ENCODE assay signal across 8 mouse cellular contexts in genomic region chr6:115251531-115251985, GRCm38 (mm10). TPM values are rescaled to one million over a fixed set of nuclear protein-coding genes. Genes with fewer than 3 reads are reported as not detected.
ATAC-seq lines count a peak whose summit lies in the region.
"Had no signal": no experiment of that assay in that cellular context is flagged by ENCODE, and none has a peak within 500 bp of the region (broad histone marks: within the 10 kb centered on the region; RNA-seq: fewer than 3 reads in every experiment).

No protein-coding gene starts in this region.

- H3K27ac ChIP-seq in embryonic facial prominence, embryonic 15.5 days (replicated peaks) = no peak overlapping the region
- no peak overlapping the region for H3K27ac ChIP-seq in heart, embryonic 12.5 days (ENCODE audit: poor library complexity, severe bottlenecking)
- H3K27ac ChIP-seq in limb, embryonic 12.5 days = 0 out of 2 replicates have a peak overlapping the region, but pooled peaks have one; percentile 7
- peak overlapping the region; percentile 81 for H3K27ac ChIP-seq in neural tube, embryonic 15.5 days (replicated peaks)

- peak overlapping the region; percentile 62 for H3K4me3 ChIP-seq in megakaryocyte, embryonic 14.5 days (replicated peaks)
- H3K4me3 ChIP-seq in embryonic facial prominence, embryonic 15.5 days (replicated peaks) = no peak overlapping the region; the same call in 1 of the 2 replicates
- H3K4me3 ChIP-seq in heart, embryonic 12.5 days = peak overlapping the region; percentile 21; the same call in 1 of the 2 replicates
- peak overlapping the region; percentile 29 for H3K4me3 ChIP-seq in limb, embryonic 12.5 days (replicated peaks)
- H3K4me3 ChIP-seq in neural tube, embryonic 15.5 days (replicated peaks) = peak overlapping the region; percentile 24

- 7% methylated on average over 13 of the region's 13 CpGs for WGBS in embryonic facial prominence, embryonic 15.5 days
- WGBS in heart, embryonic 12.5 days = 2% methylated on average over 13 of the region's 13 CpGs
- 2% methylated on average over 13 of the region's 13 CpGs for WGBS in limb, embryonic 12.5 days
- WGBS in neural tube, embryonic 15.5 days = 2% methylated on average over 13 of the region's 13 CpGs

- H3K36me3 ChIP-seq in megakaryocyte, embryonic 14.5 days (replicated peaks; ENCODE audit: low read length) = no peaks in the 10 kb centered on the region
- no peaks in the 10 kb centered on the region for H3K36me3 ChIP-seq in embryonic facial prominence, embryonic 15.5 days
- no peaks in the 10 kb centered on the region for H3K36me3 ChIP-seq in heart, embryonic 12.5 days
- H3K36me3 ChIP-seq in limb, embryonic 12.5 days = no peaks in the 10 kb centered on the region
- peaks cover 18% of the 10 kb centered on the region; the same call in 1 of the 2 replicates for H3K36me3 ChIP-seq in neural tube, embryonic 15.5 days

- peak overlapping the region; percentile 42 for H3K4me2 ChIP-seq in embryonic facial prominence, embryonic 15.5 days (replicated peaks)
- peak overlapping the region; percentile 56 for H3K4me2 ChIP-seq in heart, embryonic 12.5 days
- peak overlapping the region; percentile 62 for H3K4me2 ChIP-seq in limb, embryonic 12.5 days
- H3K4me2 ChIP-seq in neural tube, embryonic 15.5 days = peak overlapping the region; percentile 45

- no peak for ATAC-seq in megakaryocyte, adult 5-6 weeks (ENCODE audit: poor library complexity, severe bottlenecking)
- no peak for ATAC-seq in embryonic facial prominence, embryonic 15.5 days (ENCODE audit: insufficient number of reproducible peaks, low FRiP score, low TSS enrichment, low read depth)
- ATAC-seq in heart, embryonic 12.5 days (ENCODE audit: insufficient number of reproducible peaks, low FRiP score) = peak; percentile 64
- ATAC-seq in limb, embryonic 12.5 days (ENCODE audit: insufficient number of reproducible peaks, insufficient read depth, low FRiP score, low TSS enrichment, low read depth) = peak; percentile 47; the same call in 1 of the 2 replicates
- peak; percentile 81 for ATAC-seq in neural tube, embryonic 15.5 days (ENCODE audit: low FRiP score)
- no peak for ATAC-seq in activated CD4-positive, CD25-positive, alpha-beta regulatory T cell, adult 4 months

- no peak overlapping the region for H3K9ac ChIP-seq in embryonic facial prominence, embryonic 15.5 days
- H3K9ac ChIP-seq in heart, embryonic 12.5 days = no peak overlapping the region
- 0 out of 2 replicates have a peak overlapping the region, but pooled peaks have one; percentile 31 for H3K9ac ChIP-seq in limb, embryonic 12.5 days (replicated peaks)
- H3K9ac ChIP-seq in neural tube, embryonic 15.5 days (replicated peaks) = no peak overlapping the region

- H3K9me3 ChIP-seq in megakaryocyte, embryonic 14.5 days = no peaks in the 10 kb centered on the region
- no peaks in the 10 kb centered on the region for H3K9me3 ChIP-seq in embryonic facial prominence, embryonic 15.5 days (replicated peaks)
- H3K9me3 ChIP-seq in heart, embryonic 12.5 days (replicated peaks) = no peaks in the 10 kb centered on the region
- H3K9me3 ChIP-seq in limb, embryonic 12.5 days = no peaks in the 10 kb centered on the region
- H3K9me3 ChIP-seq in neural tube, embryonic 15.5 days (replicated peaks) = no peaks in the 10 kb centered on the region

- H3K4me1 ChIP-seq in megakaryocyte, embryonic 14.5 days = peaks cover 11% of the 10 kb centered on the region
- peaks cover 5% of the 10 kb centered on the region for H3K4me1 ChIP-seq in embryonic facial prominence, embryonic 15.5 days
- peaks cover 5% of the 10 kb centered on the region for H3K4me1 ChIP-seq in heart, embryonic 12.5 days (replicated peaks)
- H3K4me1 ChIP-seq in limb, embryonic 12.5 days (replicated peaks) = peaks cover 17% of the 10 kb centered on the region
- H3K4me1 ChIP-seq in neural tube, embryonic 15.5 days = peaks cover 6% of the 10 kb centered on the region

- peaks cover 54% of the 10 kb centered on the region for H3K27me3 ChIP-seq in megakaryocyte, embryonic 14.5 days (replicated peaks)
- no peaks in the 10 kb centered on the region for H3K27me3 ChIP-seq in embryonic facial prominence, embryonic 15.5 days
- peaks cover 90% of the 10 kb centered on the region for H3K27me3 ChIP-seq in heart, embryonic 12.5 days (replicated peaks)
- H3K27me3 ChIP-seq in limb, embryonic 12.5 days = no peaks in the 10 kb centered on the region
- no peaks in the 10 kb centered on the region for H3K27me3 ChIP-seq in neural tube, embryonic 15.5 days (replicated peaks)

RNA-seq across cellular contexts. Expression of gene Timp4, which starts 0.4 kb away (rescaled TPM):
- polyA plus RNA-seq in megakaryocyte, embryonic 14.5 days (2012; ENCODE audit: insufficient read depth, low replicate concordance) = not detected in 2 replicates
- total RNA-seq in megakaryocyte, adult 5-6 weeks (2015) = 0.02 TPM in 1 of 2 replicates, not detected in the other
- not detected in 2 replicates for total RNA-seq in megakaryocyte, adult 5-6 weeks (2017)
- polyA plus RNA-seq in embryonic facial prominence, embryonic 15.5 days (2015; fragmentation: Nextera tagmentation; extraction: Ambion mirVana) = 0.88 and 1.2 TPM in 2 replicates
- polyA plus RNA-seq in heart, embryonic 12.5 days (2016; fragmentation: Nextera tagmentation; extraction: Ambion mirVana) = 0.18 TPM in 1 of 2 replicates, not detected in the other
- 0.23 and 0.33 TPM in 2 replicates for polyA plus RNA-seq in limb, embryonic 12.5 days (2016; fragmentation: Nextera tagmentation; extraction: Ambion mirVana)
- polyA plus RNA-seq in neural tube, embryonic 15.5 days (2015; fragmentation: Nextera tagmentation; extraction: Ambion mirVana) = 29.3 and 31.5 TPM in 2 replicates
- polyA plus RNA-seq in activated CD4-positive, CD25-positive, alpha-beta regulatory T cell, adult 4 months (2017; shearing (Covaris generic)) = under 1 TPM in 1 of 2 experiments, not detected in 1; 0.25 TPM

RNA-seq across cellular contexts. Expression of gene Gm17482, which starts 24.4 kb away (rescaled TPM):
- polyA plus RNA-seq in megakaryocyte, embryonic 14.5 days (2012; ENCODE audit: insufficient read depth, low replicate concordance) = not detected in 2 replicates
- not detected in 2 replicates for total RNA-seq in megakaryocyte, adult 5-6 weeks (2015)
- not detected in 2 replicates for total RNA-seq in megakaryocyte, adult 5-6 weeks (2017)
- not detected in 2 replicates for polyA plus RNA-seq in embryonic facial prominence, embryonic 15.5 days (2015; fragmentation: Nextera tagmentation; extraction: Ambion mirVana)
- not detected in 2 replicates for polyA plus RNA-seq in heart, embryonic 12.5 days (2016; fragmentation: Nextera tagmentation; extraction: Ambion mirVana)
- not detected in 2 replicates for polyA plus RNA-seq in limb, embryonic 12.5 days (2016; fragmentation: Nextera tagmentation; extraction: Ambion mirVana)
- not detected in 2 replicates for polyA plus RNA-seq in neural tube, embryonic 15.5 days (2015; fragmentation: Nextera tagmentation; extraction: Ambion mirVana)
- polyA plus RNA-seq in activated CD4-positive, CD25-positive, alpha-beta regulatory T cell, adult 4 months (2017; shearing (Covaris generic)) = not detected
- polyA plus RNA-seq: large intestine, adult 2 months had no signal

Comparison
In these comparisons a context has a peak if more than half of its experiments do, and no peak if none do; other contexts are left out.
1. ATAC-seq: peak in heart, embryonic 12.5 days (single experiment), limb, embryonic 12.5 days (single experiment) and neural tube, embryonic 15.5 days (single experiment); none in megakaryocyte, adult 5-6 weeks (single experiment), embryonic facial prominence, embryonic 15.5 days (single experiment) and activated CD4-positive, CD25-positive, alpha-beta regulatory T cell, adult 4 months (single experiment).
2. H3K27ac ChIP-seq: peak in limb, embryonic 12.5 days (single experiment) and neural tube, embryonic 15.5 days (single experiment); none in embryonic facial prominence, embryonic 15.5 days (single experiment) and heart, embryonic 12.5 days (single experiment).
3. RNA of gene Timp4, which starts 0.4 kb away (polyA plus RNA-seq): 29.3 to 31.5 TPM in neural tube, embryonic 15.5 days; 0.88 to 1.2 TPM in embryonic facial prominence, embryonic 15.5 days, 0.25 TPM in activated CD4-positive, CD25-positive, alpha-beta regulatory T cell, adult 4 months, 0.23 to 0.33 TPM in limb, embryonic 12.5 days, not detected in megakaryocyte, embryonic 14.5 days and 0.18 TPM in heart, embryonic 12.5 days; every median in the first group is over 10 times any median in the second.
4. Peak in every context shown above with its lines, with median percentiles within 50 percentile points of each other: H3K4me2 ChIP-seq.